Mouse (Mus musculus) limb, embryonic 10.5 days (tissue): ENCODE data around the gene Cracr2a. TPM values are rescaled to one million over a fixed set of nuclear protein-coding genes. Genes with fewer than 3 reads are reported as not detected.

Source experiments
- DNase-seq: peaks from one replicate; pipeline ENCODE4 v3.0.0-alpha.2; 2017; ENCODE audit warnings: low spot score
- H3K27ac ChIP-seq: fragments of 300-500 bp; sonication (generic); 2 replicates; pipeline ENCODE4 v1.5.1; 2016; ENCODE audit warnings: mild to moderate bottlenecking
- H3K27me3 ChIP-seq: fragments of 300-500 bp; sonication (generic); 2 replicates; pipeline ENCODE4 v1.6.1; 2016; ENCODE audit warnings: low read depth, mild to moderate bottlenecking; ENCODE audit not compliant: poor library complexity, severe bottlenecking
- H3K36me3 ChIP-seq: fragments of 300-500 bp; sonication (generic); 2 replicates; pipeline ENCODE4 v1.6.1; 2016; ENCODE audit warnings: mild to moderate bottlenecking, moderate library complexity
- H3K4me1 ChIP-seq: fragments of 300-500 bp; sonication (generic); 2 replicates; pipeline ENCODE4 v1.6.1; 2016
- H3K4me3 ChIP-seq: fragments of 300-500 bp; sonication (generic); 2 replicates; pipeline ENCODE4 v1.5.1; 2016; ENCODE audit warnings: mild to moderate bottlenecking, moderate library complexity
- H3K9me3 ChIP-seq: fragments of 300-500 bp; sonication (generic); replicated peaks from 2 replicates; pipeline ENCODE4 v1.6.1; 2016; ENCODE audit warnings: mild to moderate bottlenecking
- WGBS: fragments of 180-500 bp; shearing (Covaris S2); methylation state at CpG from one replicate; pipeline ENCODE4 v1.1.7; 2016; 5-methylcytosine and 5-hydroxymethylcytosine counted together
- polyA plus RNA-seq: library from polyadenylated mRNA; unstranded; fragments of >200 nt; fragmentation: Nextera tagmentation; extraction: Ambion mirVana; gene quantifications from 2 replicates; pipeline ENCODE4 v1.2.1, GENCODE M21; 2016

Cracr2a gene
- polyA plus RNA-seq, 1 experiment from 2014 or later = 2.1 TPM

DNA sequence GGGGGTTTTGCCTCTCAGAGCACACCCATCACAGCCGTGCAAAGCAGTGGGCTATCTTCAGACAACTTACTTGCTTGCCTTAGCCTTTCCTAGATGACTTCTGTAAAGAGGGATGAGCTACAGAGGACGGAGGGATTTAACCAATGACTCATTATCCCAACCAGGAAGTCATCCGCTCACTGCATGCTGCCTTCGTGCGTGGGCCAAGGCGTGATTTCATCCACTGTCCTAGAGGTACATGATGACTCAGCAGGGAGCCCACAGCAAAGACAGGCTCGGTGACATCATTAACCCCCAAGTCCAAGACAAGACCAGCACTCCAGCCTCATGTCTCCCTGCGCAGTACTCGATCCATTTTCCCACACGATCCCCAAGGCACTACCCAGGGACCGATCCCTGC lies 96.0 kb downstream of the Cracr2a start:
- Histone ChIP-seq H3K27ac (no peak overlapping the region), H3K4me1 (peaks cover 15% of the 10 kb centered on the region), H3K36me3 (no peaks in the 10 kb centered on the region), H3K4me3 (no peak overlapping the region), H3K27me3 (no peaks in the 10 kb centered on the region), H3K9me3 (no peaks in the 10 kb centered on the region; the same call in 1 of the 2 replicates)
- no peak for DNase-seq
- 93% methylated on average over 11 of the region's 11 CpGs for WGBS

DNA sequence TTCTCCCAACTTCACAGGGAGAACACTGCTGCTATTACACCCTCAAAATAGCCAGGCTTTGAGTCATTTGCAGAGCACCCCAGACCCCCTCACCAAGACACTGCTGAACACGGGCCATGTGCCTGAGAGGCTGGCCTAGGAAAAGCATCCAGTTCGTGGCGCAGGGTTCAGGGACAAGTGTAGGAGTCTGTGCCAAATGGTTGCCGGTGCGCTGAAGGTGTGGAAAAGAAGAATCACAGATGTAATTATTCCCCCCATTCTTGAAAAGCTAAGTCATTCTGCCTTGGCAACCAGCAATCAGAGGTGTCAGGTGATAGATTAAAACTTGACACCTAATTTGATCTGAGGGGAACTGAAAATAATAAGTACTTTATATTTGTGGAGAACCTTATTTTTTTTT lies 98.3 kb downstream of the Cracr2a start:
- Histone ChIP-seq H3K36me3 (no peaks in the 10 kb centered on the region), H3K4me3 (no peak overlapping the region), H3K9me3 (no peaks in the 10 kb centered on the region), H3K27ac (no peak overlapping the region), H3K27me3 (no peaks in the 10 kb centered on the region), H3K4me1 (peaks cover 34% of the 10 kb centered on the region)
- no peak for DNase-seq
- 66% methylated on average over 5 of the region's 5 CpGs for WGBS

DNA sequence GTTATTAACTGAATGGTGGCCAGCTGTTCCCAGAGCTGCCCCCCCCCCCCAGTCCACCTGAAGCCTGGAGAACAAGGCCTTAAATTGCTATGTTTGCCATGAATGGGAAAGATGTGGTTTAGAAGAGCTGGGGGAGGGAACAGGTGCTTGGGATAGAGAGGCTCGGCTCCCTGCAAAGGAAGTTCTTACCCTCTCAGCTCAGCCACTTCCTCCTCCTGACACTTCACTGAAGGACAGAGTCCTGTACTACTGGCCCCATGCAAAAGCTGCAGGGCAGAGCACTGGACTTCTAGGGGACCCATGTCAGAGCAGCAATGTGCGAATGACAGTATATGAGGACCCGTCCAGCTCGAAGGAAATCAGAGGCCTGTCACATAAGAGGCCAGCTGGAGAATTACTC lies 98.8 kb downstream of the Cracr2a start:
- H3K27ac ChIP-seq = no peak overlapping the region
- H3K4me3 ChIP-seq = no peak overlapping the region
- no peak for DNase-seq
- peaks cover 35% of the 10 kb centered on the region for H3K4me1 ChIP-seq
- no peaks in the 10 kb centered on the region for H3K27me3 ChIP-seq
- H3K9me3 ChIP-seq = no peaks in the 10 kb centered on the region
- WGBS = 81% methylated on average over 4 of the region's 4 CpGs
- no peaks in the 10 kb centered on the region for H3K36me3 ChIP-seq

DNA sequence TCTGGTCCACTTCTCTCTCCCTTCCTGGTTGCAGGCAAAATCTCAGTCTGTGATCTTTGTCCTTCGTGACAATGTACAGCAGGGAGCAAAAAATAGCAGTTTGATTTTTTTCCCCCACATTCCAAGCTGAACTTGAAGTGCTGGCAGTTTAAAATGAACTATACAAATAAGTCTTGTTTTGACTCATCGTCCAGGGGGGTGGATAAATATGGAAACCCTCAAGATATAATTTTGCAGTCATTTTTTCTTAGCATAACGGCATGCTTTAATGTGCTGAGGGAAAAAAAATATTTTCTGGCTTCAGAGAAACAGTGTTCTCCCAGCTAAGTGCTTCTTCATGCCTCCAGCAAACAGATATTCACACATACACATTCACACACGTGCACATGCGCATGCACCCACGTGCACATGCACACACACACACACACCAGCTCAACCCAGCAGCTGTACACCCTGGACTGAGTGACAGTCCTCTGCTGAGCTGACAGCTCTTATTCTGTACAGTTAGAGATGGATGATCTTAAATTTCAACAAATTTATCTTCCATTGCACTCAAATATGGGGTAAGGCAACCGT lies 100.7 kb downstream of the Cracr2a start:
- Histone ChIP-seq H3K27ac (no peak overlapping the region), H3K9me3 (no peaks in the 10 kb centered on the region), H3K4me3 (no peak overlapping the region), H3K4me1 (peaks cover 29% of the 10 kb centered on the region), H3K27me3 (no peaks in the 10 kb centered on the region; the same call in 1 of the 2 replicates), H3K36me3 (no peaks in the 10 kb centered on the region)
- DNase-seq = no peak
- WGBS = 92% methylated on average over 7 of the region's 7 CpGs

DNA sequence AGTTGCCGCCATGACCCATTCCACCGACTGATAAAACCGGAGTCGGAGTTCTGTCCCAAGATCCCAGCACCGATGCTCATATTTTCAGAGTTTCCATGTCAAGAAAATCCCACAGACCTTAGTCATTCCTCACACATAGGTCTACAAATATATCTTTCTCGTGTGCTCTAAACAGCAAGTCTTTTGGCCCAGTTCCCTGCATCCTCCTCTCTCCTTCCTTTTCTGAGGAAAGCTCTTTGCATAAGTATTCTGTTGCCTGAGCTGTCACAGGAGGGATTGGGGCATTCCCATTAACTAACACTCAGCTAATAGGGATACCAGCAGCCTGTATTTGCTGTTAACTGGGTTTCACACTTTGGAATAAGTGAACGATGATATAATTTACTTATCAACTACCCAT lies 102.1 kb downstream of the Cracr2a start:
- WGBS = 86% methylated on average over 7 of the region's 7 CpGs
- Histone ChIP-seq H3K27me3 (no peaks in the 10 kb centered on the region; the same call in 1 of the 2 replicates), H3K9me3 (no peaks in the 10 kb centered on the region), H3K4me1 (peaks cover 29% of the 10 kb centered on the region), H3K4me3 (no peak overlapping the region), H3K27ac (no peak overlapping the region), H3K36me3 (no peaks in the 10 kb centered on the region)
- no peak for DNase-seq

DNA sequence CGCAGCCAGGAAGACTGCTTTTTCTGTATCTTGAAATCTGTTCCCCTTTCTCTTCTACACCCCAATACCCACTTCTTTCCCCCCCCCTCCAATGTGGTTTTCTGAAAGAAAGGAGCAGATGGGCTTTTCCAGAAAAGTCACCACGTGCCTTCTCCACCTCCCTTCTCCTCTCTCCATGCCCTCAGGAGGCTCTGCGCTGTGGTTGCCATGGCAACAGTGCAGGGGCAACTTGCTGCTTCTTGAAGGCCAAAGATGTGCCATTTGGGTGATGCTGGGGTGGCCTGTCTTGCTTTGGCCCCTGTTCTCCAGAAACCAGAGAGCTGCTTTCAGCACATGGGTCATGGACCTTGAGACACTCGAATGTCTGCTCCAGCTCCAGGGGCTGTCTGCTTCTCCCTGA lies 108.2 kb downstream of the Cracr2a start:
- Histone ChIP-seq H3K4me1 (peaks cover 3% of the 10 kb centered on the region), H3K36me3 (no peaks in the 10 kb centered on the region), H3K27me3 (no peaks in the 10 kb centered on the region; the same call in 1 of the 2 replicates), H3K9me3 (no peaks in the 10 kb centered on the region), H3K27ac (no peak overlapping the region), H3K4me3 (no peak overlapping the region)
- 82% methylated on average over 4 of the region's 4 CpGs for WGBS
- no peak for DNase-seq

DNA sequence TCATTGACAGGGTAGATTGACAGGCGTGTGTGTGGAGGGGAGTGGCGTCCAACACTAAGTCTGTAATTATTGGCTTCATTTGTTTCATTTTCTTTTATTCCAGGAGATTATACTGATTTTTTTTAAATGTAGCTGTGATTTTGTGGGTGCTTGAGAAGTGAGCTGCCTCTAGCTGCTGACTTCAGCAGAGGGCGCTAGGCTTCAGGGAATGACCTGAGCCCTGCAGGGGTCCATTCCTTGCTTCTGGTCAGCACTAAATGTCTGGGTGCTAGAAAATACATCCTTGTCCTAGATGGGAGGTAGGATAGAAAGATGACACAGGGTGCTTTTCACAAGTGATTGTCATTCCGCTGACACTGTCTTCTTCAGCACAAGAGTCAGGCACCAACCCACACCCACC lies 108.9 kb downstream of the Cracr2a start:
- 91% methylated on average over 4 of the region's 4 CpGs for whole genome bisulfite sequencing
- Histone ChIP-seq H3K27ac (no peak overlapping the region), H3K4me3 (no peak overlapping the region), H3K27me3 (no peaks in the 10 kb centered on the region; the same call in 1 of the 2 replicates), H3K4me1 (no peaks in the 10 kb centered on the region), H3K9me3 (no peaks in the 10 kb centered on the region), H3K36me3 (no peaks in the 10 kb centered on the region)
- DNase-seq = no peak

DNA sequence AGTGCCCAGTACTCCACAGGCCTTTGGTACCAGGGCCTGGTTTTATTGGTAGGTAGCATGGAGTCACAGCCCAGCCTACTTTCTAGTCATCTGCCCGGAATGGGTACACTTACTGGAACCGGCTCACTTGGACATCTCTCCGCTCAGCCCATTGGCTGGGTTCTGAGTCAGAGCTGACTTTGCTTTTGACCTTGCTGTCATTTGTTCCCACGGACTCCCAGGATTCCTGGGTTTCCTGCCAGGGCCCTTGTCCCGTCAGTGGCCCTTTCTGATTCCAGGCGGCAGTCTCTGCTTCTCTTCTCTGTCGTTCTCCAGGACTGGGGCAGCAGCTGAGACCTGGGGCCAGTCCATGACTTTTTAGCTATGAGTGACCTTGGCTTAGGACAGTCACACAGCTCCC lies 110.9 kb downstream of the Cracr2a start:
- no peak overlapping the region for H3K4me3 ChIP-seq
- H3K9me3 ChIP-seq = no peaks in the 10 kb centered on the region
- no peak for DNase-seq
- no peaks in the 10 kb centered on the region for H3K4me1 ChIP-seq
- no peaks in the 10 kb centered on the region for H3K36me3 ChIP-seq
- H3K27me3 ChIP-seq = no peaks in the 10 kb centered on the region; the same call in 1 of the 2 replicates
- no peak overlapping the region for H3K27ac ChIP-seq
- WGBS = 83% methylated on average over 7 of the region's 7 CpGs

DNA sequence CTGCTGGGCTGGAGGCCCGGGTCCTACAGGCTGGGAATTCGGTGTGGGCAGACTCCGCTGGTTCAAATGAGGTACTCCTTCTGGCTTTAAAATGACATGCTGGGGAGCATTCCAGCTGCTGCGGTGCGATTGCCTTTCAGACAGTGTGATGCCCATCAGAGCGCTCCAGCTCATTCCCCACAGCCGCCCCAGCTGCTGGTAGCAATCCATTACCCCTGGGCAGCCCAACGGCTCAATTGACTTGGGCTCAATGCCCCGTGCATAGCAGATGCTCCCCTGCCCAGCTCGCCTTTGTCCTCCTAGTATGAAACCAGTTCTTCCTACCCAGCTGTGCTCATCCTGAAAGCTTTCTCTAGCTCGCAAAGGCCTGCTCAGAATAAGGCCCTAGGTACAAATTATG lies 115.7 kb downstream of the Cracr2a start:
- Histone ChIP-seq H3K27me3 (peaks cover 12% of the 10 kb centered on the region; the same call in 1 of the 2 replicates), H3K27ac (no peak overlapping the region), H3K4me3 (no peak overlapping the region), H3K4me1 (no peaks in the 10 kb centered on the region), H3K36me3 (no peaks in the 10 kb centered on the region), H3K9me3 (no peaks in the 10 kb centered on the region)
- 83% methylated on average over 11 of the region's 11 CpGs for WGBS
- no peak for DNase-seq

DNA sequence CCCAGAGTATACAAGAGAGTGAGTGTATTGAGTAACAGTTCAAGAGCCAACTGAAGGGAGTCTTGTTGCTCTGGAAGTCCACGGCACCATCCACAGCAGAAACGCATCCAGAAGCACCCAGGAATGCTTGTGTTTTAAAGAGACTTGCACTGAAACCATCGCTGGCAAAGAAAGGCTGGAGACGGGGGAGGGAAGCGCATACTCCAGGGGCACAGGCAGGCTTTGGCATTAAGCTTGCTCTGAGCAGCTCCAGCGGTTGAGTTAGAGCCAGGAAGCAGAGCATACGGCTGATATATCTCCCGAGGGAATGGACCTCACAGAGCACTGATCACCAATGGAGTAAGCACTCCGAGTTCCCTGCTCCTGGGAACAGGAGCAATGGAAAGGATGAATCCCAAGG lies 117.2 kb downstream of the Cracr2a start:
- no peaks in the 10 kb centered on the region for H3K36me3 ChIP-seq
- H3K27me3 ChIP-seq = peaks cover 12% of the 10 kb centered on the region; the same call in 1 of the 2 replicates
- no peaks in the 10 kb centered on the region for H3K4me1 ChIP-seq
- 79% methylated on average over 9 of the region's 9 CpGs for WGBS
- no peak overlapping the region for H3K4me3 ChIP-seq
- no peaks in the 10 kb centered on the region for H3K9me3 ChIP-seq
- no peak for DNase-seq
- no peak overlapping the region for H3K27ac ChIP-seq

DNA sequence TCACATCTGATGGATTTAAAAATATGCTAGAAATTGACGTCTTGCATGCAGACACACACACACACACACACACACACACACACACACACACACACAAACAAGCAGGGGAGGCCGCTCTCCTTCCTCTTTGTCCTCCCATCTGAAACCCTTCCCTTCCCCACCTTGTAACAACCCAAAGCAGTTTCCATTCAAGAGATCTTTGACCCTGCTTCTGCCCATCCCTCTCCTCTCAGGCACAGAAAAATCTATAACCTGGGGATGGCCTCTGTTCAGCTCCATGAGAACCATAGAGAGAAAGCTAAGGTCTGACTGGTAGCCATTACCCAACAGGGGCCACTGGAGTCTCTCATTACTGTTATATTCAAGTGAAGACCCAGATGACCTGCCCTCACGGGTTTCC lies 117.9 kb downstream of the Cracr2a start:
- H3K27ac ChIP-seq = no peak overlapping the region
- no peak for DNase-seq
- WGBS = 90% methylated on average over 3 of the region's 3 CpGs

DNA sequence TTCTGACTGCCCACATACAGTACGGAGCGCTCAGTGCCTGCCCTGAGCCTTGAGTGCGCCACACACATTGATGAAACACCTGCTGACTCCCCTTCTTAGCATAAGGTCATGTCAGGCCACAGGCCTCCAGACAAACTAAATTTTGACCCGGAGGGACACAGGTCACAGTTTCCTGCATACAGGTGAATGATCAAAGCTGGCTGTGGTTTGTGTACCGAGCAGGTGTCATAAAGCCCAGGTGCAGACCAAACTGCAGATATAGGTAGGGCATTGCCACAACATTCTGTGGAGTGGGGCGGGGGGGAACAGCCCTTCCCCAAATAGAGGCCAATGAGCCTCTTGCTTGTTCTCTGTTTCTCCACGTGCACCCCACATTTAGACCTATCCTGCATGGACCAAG lies 119.6 kb downstream of the Cracr2a start:
- Histone ChIP-seq H3K9me3 (no peaks in the 10 kb centered on the region), H3K4me3 (no peak overlapping the region), H3K27me3 (peaks cover 12% of the 10 kb centered on the region; the same call in 1 of the 2 replicates), H3K4me1 (0 out of 2 replicates have a peak, but pooled peaks cover 4% of the 10 kb centered on the region), H3K36me3 (no peaks in the 10 kb centered on the region), H3K27ac (no peak overlapping the region)
- WGBS = 90% methylated on average over 7 of the region's 7 CpGs
- DNase-seq = no peak

More for the DNA sequence above, 117.9 kb downstream of the Cracr2a start:
- Histone ChIP-seq H3K4me1 (no peaks in the 10 kb centered on the region), H3K4me3 (no peak overlapping the region), H3K9me3 (no peaks in the 10 kb centered on the region), H3K27me3 (peaks cover 12% of the 10 kb centered on the region; the same call in 1 of the 2 replicates), H3K36me3 (no peaks in the 10 kb centered on the region)

DNA sequence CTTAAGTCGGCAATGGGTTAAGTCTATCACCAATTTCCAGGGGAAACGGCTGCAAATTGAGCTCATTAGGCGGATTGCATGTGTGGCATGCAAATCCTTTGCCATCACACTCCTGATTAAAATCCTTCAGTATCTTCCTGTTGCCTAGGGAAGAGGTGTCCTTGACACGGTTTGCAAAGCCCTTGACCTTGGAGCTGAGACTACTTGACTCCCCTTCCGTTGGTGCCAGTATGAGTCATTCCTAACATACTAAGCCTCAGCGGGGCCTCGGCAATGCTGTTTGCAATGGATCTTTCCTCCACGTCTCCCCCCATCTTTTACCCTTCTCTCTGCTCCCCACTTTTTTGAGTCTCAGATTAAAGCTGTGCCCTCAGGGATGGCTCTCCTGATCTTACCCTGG lies 122.4 kb downstream of the Cracr2a start:
- WGBS = 78% methylated on average over 8 of the region's 8 CpGs
- no peaks in the 10 kb centered on the region for H3K9me3 ChIP-seq
- no peak overlapping the region for H3K27ac ChIP-seq
- peaks cover 7% of the 10 kb centered on the region; the same call in 1 of the 2 replicates for H3K27me3 ChIP-seq
- DNase-seq = no peak
- H3K4me1 ChIP-seq = 0 out of 2 replicates have a peak, but pooled peaks cover 4% of the 10 kb centered on the region
- H3K4me3 ChIP-seq = no peak overlapping the region
- H3K36me3 ChIP-seq = no peaks in the 10 kb centered on the region

DNA sequence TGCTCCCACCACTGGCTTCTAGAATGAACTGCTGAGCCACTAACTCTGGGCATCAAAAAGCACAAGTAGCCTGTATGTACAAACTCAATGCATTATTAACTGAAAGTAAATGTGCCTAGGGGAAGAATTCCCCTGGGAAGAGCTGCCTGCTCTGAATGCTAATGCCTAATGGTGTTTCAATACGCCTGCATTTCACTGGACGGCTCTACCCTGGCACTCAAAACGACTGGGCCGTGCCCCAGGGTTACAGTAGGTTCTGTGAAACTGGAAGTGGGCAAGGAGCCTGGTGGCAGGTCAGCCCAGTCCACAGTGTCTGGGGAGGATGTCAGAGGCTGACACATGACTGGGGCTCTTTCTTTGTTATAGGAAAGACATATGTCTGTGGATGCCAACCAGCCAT lies 123.8 kb downstream of the Cracr2a start:
- Histone ChIP-seq H3K4me1 (peaks cover 10% of the 10 kb centered on the region; the same call in 1 of the 2 replicates), H3K27me3 (no peaks in the 10 kb centered on the region), H3K27ac (no peak overlapping the region), H3K36me3 (no peaks in the 10 kb centered on the region), H3K4me3 (no peak overlapping the region), H3K9me3 (no peaks in the 10 kb centered on the region)
- 87% methylated on average over 4 of the region's 4 CpGs for WGBS
- DNase-seq = no peak
